Comparison of ENCODE assay signal across 12 mouse cellular contexts in genomic region chr6:117956851-117957501, GRCm38 (mm10). TPM values are rescaled to one million over a fixed set of nuclear protein-coding genes. Genes with fewer than 3 reads are reported as not detected.
DNase-seq lines count a peak whose midpoint lies in the region; TF ChIP-seq lines count a peak whose summit lies in the region.
"Had no signal": no experiment of that assay in that cellular context is flagged by ENCODE, and none has a peak within 500 bp of the region (broad histone marks: within the 10 kb centered on the region; RNA-seq: fewer than 3 reads in every experiment).

No protein-coding gene starts in this region.

- H3K9me3 ChIP-seq in embryonic facial prominence, embryonic 10.5 days, result no peaks in the 10 kb centered on the region
- H3K9me3 ChIP-seq: forebrain, embryonic 10.5 days had no signal

- no peak for DNase-seq in layer of hippocampus, adult 2 months (ENCODE audit: low spot score in 2 of 2)
- no peak for DNase-seq in layer of hippocampus, adult 11-12 months (ENCODE audit: low spot score)
- peak; percentile 77 for DNase-seq in ES-CJ7 (ENCODE audit: low read depth, low spot score)
- DNase-seq in WW6 (ENCODE audit: low read depth, low spot score), result peak; percentile 43
- DNase-seq in kidney, postnatal 36 days, result peak; percentile 10 to 22
- DNase-seq in left cerebral cortex, postnatal 10 days (ENCODE audit: extremely low spot score in 1 of 2, low spot score in 2 of 2), result no peak
- no peak for DNase-seq in embryonic facial prominence, embryonic 10.5 days (ENCODE audit: low spot score)
- DNase-seq: right cerebral cortex, adult 18-20 months; thymus, postnatal 36 days had no signal

- peak; percentile 30 for TF ChIP-seq CTCF in layer of hippocampus, adult 2 months (conservative IDR thresholded peaks at IDR 0.05)

- H3K4me3 ChIP-seq in layer of hippocampus, adult 2 months, result no peak overlapping the region
- no peak overlapping the region for H3K4me3 ChIP-seq in embryonic facial prominence, embryonic 10.5 days
- H3K4me3 ChIP-seq: forebrain, embryonic 10.5 days; midbrain, embryonic 12.5 days had no signal

- no peaks in the 10 kb centered on the region for H3K36me3 ChIP-seq in embryonic facial prominence, embryonic 10.5 days (replicated peaks)
- H3K36me3 ChIP-seq: forebrain, embryonic 10.5 days; midbrain, embryonic 12.5 days had no signal

- H3K27ac ChIP-seq in layer of hippocampus, adult 2 months, result 0 out of 2 replicates have a peak overlapping the region, but pooled peaks have one; percentile 14
- H3K27ac ChIP-seq in embryonic facial prominence, embryonic 10.5 days (replicated peaks), result no peak overlapping the region
- H3K27ac ChIP-seq: forebrain, embryonic 10.5 days; midbrain, embryonic 12.5 days had no signal

- 17% methylated on average over 14 of the region's 14 CpGs for WGBS in embryonic facial prominence, embryonic 10.5 days

- intact Hi-C loops in left cerebral cortex, postnatal 10 days (cut with DNase I), result no loop called here

- peaks cover 13% of the 10 kb centered on the region for H3K4me1 ChIP-seq in embryonic facial prominence, embryonic 10.5 days

- H3K27me3 ChIP-seq in embryonic facial prominence, embryonic 10.5 days (replicated peaks; ENCODE audit: low read depth, poor library complexity, severe bottlenecking), result no peaks in the 10 kb centered on the region
- H3K27me3 ChIP-seq: midbrain, embryonic 12.5 days had no signal

RNA-seq across cellular contexts. Expression of gene Fxyd4, which starts 19.5 kb away (rescaled TPM):
- total RNA-seq in layer of hippocampus, adult 2 months (2021), result not detected
- not detected for total RNA-seq in left cerebral cortex, postnatal 10 days (2021)
- 2.5 and 3.8 TPM in 2 replicates for polyA plus RNA-seq in embryonic facial prominence, embryonic 10.5 days (2016; fragmentation: Nextera tagmentation; extraction: Ambion mirVana)
- total RNA-seq: left cerebral cortex, postnatal 14 days had no signal

RNA-seq across cellular contexts. Expression of gene Rasgef1a, which starts 54.3 kb away (rescaled TPM):
- 100 to 1,000 TPM; 216 to 231 TPM for total RNA-seq in layer of hippocampus, adult 2 months (2021)
- 10 to 100 TPM; 79.8 to 88.2 TPM for total RNA-seq in left cerebral cortex, postnatal 10 days (2021)
- 0.06 and 0.13 TPM in 2 replicates for polyA plus RNA-seq in embryonic facial prominence, embryonic 10.5 days (2016; fragmentation: Nextera tagmentation; extraction: Ambion mirVana)

RNA-seq across cellular contexts. Expression of gene Hnrnpf, which starts 56.9 kb away (rescaled TPM):
- total RNA-seq in layer of hippocampus, adult 2 months (2021), result 100 to 1,000 TPM; 123 TPM
- 100 to 1,000 TPM; 144 to 146 TPM for total RNA-seq in left cerebral cortex, postnatal 10 days (2021)
- 874 and 878 TPM in 2 replicates for polyA plus RNA-seq in embryonic facial prominence, embryonic 10.5 days (2016; fragmentation: Nextera tagmentation; extraction: Ambion mirVana)

Comparison
In these comparisons a context has a peak if more than half of its experiments do, and no peak if none do; other contexts are left out.
1. DNase-seq: peak in ES-CJ7 (single experiment), WW6 (single experiment) and kidney, postnatal 36 days (2 of 2); none in layer of hippocampus, adult 2 months (0 of 2), layer of hippocampus, adult 11-12 months (single experiment), left cerebral cortex, postnatal 10 days (0 of 2) and embryonic facial prominence, embryonic 10.5 days (single experiment).